Mouse (Mus musculus): ENCODE results near the gene Cmc1.
A peak's percentile ranks its signal among the peaks of the same experiment; 100 is the strongest.

DNA sequence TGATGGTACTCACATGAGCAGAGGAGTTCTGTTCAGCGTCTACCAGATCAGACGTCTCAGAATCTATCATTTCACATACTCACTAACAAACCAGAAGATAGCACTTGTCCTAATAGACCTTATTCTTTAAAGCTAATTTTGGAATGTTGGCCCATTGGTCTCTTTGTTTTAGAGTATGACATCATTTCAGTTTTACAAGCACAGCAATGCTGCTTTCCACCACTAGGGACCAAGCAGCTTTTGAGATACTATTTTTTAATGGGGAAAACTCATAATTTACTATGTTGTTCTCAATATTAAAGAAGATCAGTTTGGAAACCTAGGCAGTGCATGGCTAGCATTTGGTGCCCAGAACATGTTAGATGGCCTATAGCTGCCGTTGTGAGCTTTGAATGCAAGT, 7.3 kb upstream of the Cmc1 start:
- TF ChIP-seq CTCF (IDR thresholded peaks at IDR 0.05; ENCODE audit: low read depth) (peak; percentile 58), EP300 (optimal IDR thresholded peaks at IDR 0.05) (no peak)

Data from stomach, postnatal 0 days (tissue).